Mouse (Mus musculus): ENCODE results near the gene Zbtb38.
"Not testable (repeated sequence)": the region's sequence is repeated elsewhere in the genome, so short reads cannot be mapped to it uniquely, and the experiment has no call there.

Zbtb38 gene

DNA sequence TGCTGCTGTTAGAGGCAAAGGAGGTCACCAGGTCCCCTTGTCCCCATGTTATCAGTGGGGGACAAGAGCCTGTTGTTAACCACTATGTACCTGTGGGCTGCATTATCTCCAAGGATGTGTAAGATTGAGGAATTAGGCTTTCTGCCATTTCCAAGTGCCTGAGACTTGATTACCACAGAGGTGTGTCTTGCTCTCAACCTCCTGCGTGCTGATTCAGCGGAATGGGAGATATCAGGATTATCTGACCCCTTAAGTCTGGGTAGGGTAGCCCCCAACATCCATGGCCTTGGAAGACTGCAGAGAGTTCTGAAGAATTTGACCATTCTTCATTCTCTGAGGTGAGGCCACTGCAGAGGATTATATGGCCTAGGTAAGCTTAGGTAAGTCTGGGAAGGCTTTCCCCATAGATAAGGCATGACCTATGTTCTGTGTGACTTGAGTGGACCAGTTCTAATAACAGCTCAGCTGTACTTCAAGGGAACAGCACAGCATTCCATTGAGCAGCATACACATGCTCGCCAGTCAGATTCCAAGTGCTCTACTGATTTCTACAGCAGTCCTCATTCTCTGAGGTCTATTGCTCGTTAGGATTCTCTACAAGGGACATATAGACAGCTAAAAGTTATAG is 68.4 kb downstream of the Zbtb38 start:
- no peak for DNase-seq (ENCODE audit: low read depth)

GRCm38 (mm10) chr9:96678611-96679010 is 74.0 kb downstream of the Zbtb38 start:
- DNase-seq (ENCODE audit: low read depth) = no peak

- DNase-seq (ENCODE audit: low read depth) = not testable (repeated sequence)
Measured at GRCm38 (mm10) chr9:96677711-96678110, 74.9 kb downstream of the Zbtb38 start.

GRCm38 (mm10) chr9:96676671-96677070 is 76.0 kb downstream of the Zbtb38 start:
- DNase-seq (ENCODE audit: low read depth) = no peak

DNA sequence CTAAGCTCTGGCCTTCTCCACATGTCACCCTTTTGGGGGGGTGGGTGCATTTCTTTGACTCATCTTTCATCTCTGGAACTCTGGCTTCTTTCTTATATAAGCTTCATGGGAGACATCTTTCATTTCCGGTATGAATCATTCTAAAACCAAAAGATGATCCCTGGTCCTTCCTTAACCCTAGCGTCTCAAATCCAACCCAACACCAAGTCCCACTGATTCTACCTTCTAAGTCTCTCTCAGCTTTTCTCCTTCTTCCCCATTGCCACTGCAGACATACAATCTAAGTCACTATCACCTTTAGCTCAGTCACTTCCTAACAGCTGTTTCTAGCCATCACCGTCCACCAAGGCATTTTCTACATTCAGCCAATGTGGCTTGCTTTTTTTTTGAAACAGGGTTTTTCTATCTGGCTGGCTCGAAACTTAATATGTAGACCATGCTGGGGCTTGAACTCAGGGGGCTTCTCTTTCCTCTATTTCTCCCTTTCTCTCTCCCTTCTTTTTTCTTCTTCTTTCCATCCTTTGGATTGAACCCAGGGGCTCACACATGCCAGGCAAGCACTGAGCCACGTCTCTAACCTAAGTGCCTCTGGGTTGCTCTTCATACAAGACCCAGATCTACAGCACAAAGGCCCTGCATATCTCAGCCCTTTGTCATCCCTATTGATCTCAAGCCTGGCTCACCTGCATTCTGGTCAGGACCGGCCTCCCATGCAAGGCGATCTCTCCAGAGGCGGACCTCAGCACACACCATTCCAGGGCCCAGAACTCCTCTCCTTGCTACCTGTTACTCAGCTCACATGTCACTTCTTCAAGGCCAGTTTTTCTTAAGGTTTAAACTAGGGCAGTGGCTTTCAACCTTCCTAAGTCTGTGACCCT is 76.6 kb downstream of the Zbtb38 start:
- no peak for DNase-seq (ENCODE audit: low read depth)

DNA sequence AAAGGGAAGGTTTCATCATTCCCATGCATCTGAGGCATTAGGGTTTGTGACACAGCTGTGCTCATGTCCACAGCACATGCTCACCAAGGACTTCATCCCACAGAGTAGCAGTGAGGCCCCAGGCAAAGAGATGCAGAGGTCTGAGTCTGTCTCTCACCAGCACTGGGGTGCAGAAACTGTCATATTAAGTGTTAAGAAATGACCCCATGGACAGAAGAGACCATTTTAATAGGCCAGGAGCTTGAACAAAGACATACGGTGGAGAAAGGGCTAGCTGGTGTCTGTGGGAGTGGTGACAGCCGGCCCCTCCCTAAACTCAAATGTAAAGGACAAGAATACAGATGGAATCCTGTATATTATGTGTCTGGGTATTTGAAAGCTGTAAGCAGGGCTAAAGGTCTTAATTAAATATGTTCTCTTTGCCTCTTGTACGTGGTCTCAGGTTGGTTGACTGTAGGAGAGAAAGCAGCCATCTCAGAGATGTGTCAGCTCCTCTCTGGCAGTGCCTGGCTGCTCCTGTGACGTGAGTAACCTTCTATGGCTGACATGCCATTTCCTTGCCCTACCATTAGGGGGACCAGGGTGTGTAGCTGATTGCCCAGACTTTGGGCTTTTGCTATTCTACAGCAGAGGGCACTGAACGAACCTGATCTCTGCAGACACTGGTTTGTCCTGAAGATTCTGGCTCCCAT is 77.4 kb downstream of the Zbtb38 start:
- DNase-seq (ENCODE audit: low read depth) = peak; percentile 85

GRCm38 (mm10) chr9:96674301-96674700 is 78.3 kb downstream of the Zbtb38 start:
- DNase-seq (ENCODE audit: low read depth) = no peak

- no peak for DNase-seq (ENCODE audit: low read depth)
Measured at GRCm38 (mm10) chr9:96672466-96672865, 80.2 kb downstream of the Zbtb38 start.

DNA sequence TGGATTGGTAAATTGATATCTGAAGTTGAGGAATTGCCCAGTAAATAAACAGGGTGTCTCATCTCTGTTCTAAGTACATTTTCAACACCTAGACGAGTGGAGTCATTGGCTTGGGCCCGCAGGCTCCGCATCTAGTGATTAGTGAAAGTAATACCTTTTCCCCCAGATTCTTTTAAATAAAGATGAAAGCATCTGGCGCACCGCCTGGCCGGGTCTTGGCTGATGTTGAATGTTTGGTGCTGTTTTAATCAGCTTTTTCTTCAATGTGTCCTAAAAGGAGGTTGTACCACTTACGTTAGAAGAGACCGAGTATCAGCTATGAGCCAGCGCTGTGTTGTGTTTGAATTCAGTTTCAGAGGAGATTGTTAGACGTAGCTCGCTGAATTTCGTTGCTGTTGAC is 81.4 kb downstream of the Zbtb38 start:
- DNase-seq (ENCODE audit: low read depth) = no peak

GRCm38 (mm10) chr9:96669877-96670276 is 82.8 kb downstream of the Zbtb38 start:
- peak; percentile 98 for DNase-seq (ENCODE audit: low read depth)

GRCm38 (mm10) chr9:96668628-96669027 is 84.0 kb downstream of the Zbtb38 start:
- peak; percentile 86 for DNase-seq (ENCODE audit: low read depth)

- no peak for DNase-seq (ENCODE audit: low read depth)
Measured at GRCm38 (mm10) chr9:96660510-96661244, 92.0 kb downstream of the Zbtb38 start.

DNA sequence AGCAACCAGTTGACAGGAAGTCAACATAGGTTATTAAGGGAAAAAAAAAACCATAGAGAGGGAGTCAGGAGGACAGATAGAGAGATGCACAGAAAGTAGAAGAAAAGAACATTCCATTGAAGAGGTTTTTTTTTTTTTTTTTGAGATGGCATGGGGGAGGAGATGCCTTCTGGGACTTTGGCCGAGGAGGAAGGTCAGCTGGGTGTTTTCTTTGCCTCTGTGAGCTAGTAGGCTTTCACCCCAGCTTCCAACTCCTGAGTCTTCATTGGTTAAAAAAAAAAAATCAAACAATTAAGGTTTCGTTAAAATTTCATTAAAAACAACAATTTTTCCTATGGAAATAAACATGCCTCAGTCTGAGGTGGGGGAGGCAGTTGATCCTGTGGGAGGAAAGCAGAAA is 92.8 kb downstream of the Zbtb38 start:
- no peak for DNase-seq (ENCODE audit: low read depth)

GRCm38 (mm10) chr9:96653538-96653937 is 99.1 kb downstream of the Zbtb38 start:
- DNase-seq (ENCODE audit: low read depth) = peak; percentile 84

DNA sequence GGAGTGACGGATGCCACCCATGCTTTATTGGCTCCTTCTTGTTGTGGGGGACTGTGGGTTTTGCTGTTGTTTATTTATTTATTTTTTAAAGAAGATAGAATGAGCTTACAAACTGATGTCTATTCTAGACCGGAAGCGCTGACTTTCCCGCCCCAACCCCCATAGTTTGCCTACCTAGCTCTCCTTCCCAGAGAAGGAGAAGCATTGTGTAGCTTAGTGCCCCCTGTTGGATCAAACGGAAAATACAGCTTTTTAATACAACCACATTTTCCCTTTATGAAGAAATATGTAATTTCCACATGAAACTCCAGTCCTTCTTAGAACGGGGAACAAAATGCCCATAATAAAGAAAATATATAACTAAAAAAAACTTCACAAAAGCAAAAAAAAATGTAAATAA is 99.9 kb downstream of the Zbtb38 start:
- peak; percentile 76 for DNase-seq (ENCODE audit: low read depth)

DNA sequence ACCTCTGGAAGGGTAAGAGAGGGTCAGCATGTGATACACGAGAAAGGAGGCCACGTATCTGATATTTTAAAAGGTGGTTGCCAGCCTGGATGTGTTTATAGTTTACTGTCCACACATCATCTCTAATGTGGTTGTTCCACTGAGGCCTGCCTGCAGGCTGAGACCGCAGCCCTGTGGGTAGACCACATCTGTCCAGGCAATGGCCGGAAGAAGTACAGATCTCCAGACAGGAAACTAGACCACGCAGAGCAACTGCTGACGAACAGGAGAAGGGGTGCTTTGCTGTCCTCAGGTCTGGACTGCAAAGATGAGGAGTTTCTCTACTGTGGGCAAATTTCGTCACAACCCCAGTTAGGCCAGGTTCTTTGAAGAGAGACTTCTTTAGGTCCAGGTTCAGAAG is 101.8 kb downstream of the Zbtb38 start:
- peak; percentile 95 for DNase-seq (ENCODE audit: low read depth)

- DNase-seq (ENCODE audit: low read depth) = peak; percentile 96
Measured at GRCm38 (mm10) chr9:96649924-96650323, 102.7 kb downstream of the Zbtb38 start.

DNA sequence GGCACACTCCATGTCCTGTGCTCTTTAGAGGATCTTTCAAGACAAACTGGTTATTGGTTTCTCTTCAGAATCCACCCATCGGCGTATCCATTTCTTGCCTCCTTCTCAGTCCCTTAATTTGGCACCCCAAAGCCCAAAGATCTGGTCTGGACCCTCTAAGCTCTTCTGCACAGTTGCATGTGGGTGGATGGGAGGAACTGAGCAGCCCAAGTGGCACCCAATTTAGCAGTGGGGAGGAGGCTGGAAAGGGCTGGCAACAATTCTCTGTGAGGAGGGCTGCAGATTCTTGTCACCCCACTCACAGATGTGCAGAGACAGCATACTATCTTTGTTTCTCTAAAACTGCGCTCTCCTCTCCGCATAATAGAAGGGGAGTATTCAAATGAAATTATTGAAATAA is 103.3 kb downstream of the Zbtb38 start:
- no peak for DNase-seq (ENCODE audit: low read depth)

- no peak for DNase-seq (ENCODE audit: low read depth)
Measured at GRCm38 (mm10) chr9:96646668-96647295, 105.8 kb downstream of the Zbtb38 start.

- peak; percentile 67 for DNase-seq (ENCODE audit: low read depth)
Measured at GRCm38 (mm10) chr9:96644840-96645239, 107.8 kb downstream of the Zbtb38 start.

- peak; percentile 76 for DNase-seq (ENCODE audit: low read depth)
Measured at GRCm38 (mm10) chr9:96644002-96644401, 108.6 kb downstream of the Zbtb38 start.

- no peak for DNase-seq (ENCODE audit: low read depth)
Measured at GRCm38 (mm10) chr9:96639451-96639850, 113.2 kb downstream of the Zbtb38 start.
